Mouse (Mus musculus) megakaryocyte, adult 5-6 weeks (primary cell): ENCODE results near the gene Tiam1. TPM values are rescaled to one million over a fixed set of nuclear protein-coding genes. Genes with fewer than 3 reads are reported as not detected.

Experiments
- ATAC-seq: 2 replicates; pipeline ENCODE4 v1.8.0; 2016; ENCODE audit warnings: mild to moderate bottlenecking, inconsistent platforms; ENCODE audit not compliant: poor library complexity, severe bottlenecking
- total RNA-seq, 2 experiments: library from RNA; stranded (forward) in 1 of 2; stranded (reverse) in 1 of 2; fragments of 153-499, 151-499 nt in 1 of 2; fragments of 221-1000, 200-1000 nt in 1 of 2; gene quantifications; 2 replicates each; pipeline versions ENCODE4 v1.2.3 to v1.2.4; 2015 to 2017

Gene Tiam1
- total RNA-seq, 2 experiments from 2014 or later = 60.0 to 61.3 TPM

GRCm38 (mm10) chr16:89854731-89855130 is 288.8 kb downstream of the Tiam1 start:
- no peak for ATAC-seq

- no peak for ATAC-seq
Measured at GRCm38 (mm10) chr16:89851333-89851732, 292.2 kb downstream of the Tiam1 start.

- peak; percentile 88 for ATAC-seq
Measured at GRCm38 (mm10) chr16:89848651-89849597, 294.6 kb downstream of the Tiam1 start.

- ATAC-seq = peak; percentile 45
Measured at GRCm38 (mm10) chr16:89848179-89848578, 295.4 kb downstream of the Tiam1 start.

- no peak for ATAC-seq
Measured at GRCm38 (mm10) chr16:89845461-89845860, 298.1 kb downstream of the Tiam1 start.

GRCm38 (mm10) chr16:89844580-89844979 is 299.0 kb downstream of the Tiam1 start:
- ATAC-seq = peak; percentile 35

GRCm38 (mm10) chr16:89841894-89842293 is 301.7 kb downstream of the Tiam1 start:
- ATAC-seq = no peak

- no peak for ATAC-seq
Measured at GRCm38 (mm10) chr16:89840361-89840760, 303.2 kb downstream of the Tiam1 start.

- ATAC-seq = no peak
Measured at GRCm38 (mm10) chr16:89839829-89840228, 303.7 kb downstream of the Tiam1 start.

GRCm38 (mm10) chr16:89837096-89837495 is 306.5 kb downstream of the Tiam1 start:
- ATAC-seq = no peak

GRCm38 (mm10) chr16:89835551-89835950 is 308.0 kb downstream of the Tiam1 start:
- no peak for ATAC-seq

- ATAC-seq = no peak
Measured at GRCm38 (mm10) chr16:89833011-89833410, 310.6 kb downstream of the Tiam1 start.

GRCm38 (mm10) chr16:89831172-89831571 is 312.4 kb downstream of the Tiam1 start:
- no peak for ATAC-seq

GRCm38 (mm10) chr16:89830221-89830648 is 313.3 kb downstream of the Tiam1 start:
- no peak for ATAC-seq

- ATAC-seq = 0 out of 2 replicates have a peak, but pooled peaks have one; percentile 34
Measured at GRCm38 (mm10) chr16:89827496-89828125, 316.0 kb downstream of the Tiam1 start.

- ATAC-seq = no peak
Measured at GRCm38 (mm10) chr16:89825875-89826274, 317.7 kb downstream of the Tiam1 start.

- ATAC-seq = no peak
Measured at GRCm38 (mm10) chr16:89822882-89823281, 320.7 kb downstream of the Tiam1 start.

- ATAC-seq = no peak
Measured at GRCm38 (mm10) chr16:89818661-89819060, 324.9 kb downstream of the Tiam1 start.

GRCm38 (mm10) chr16:89817861-89818630 is 325.5 kb downstream of the Tiam1 start:
- no peak for ATAC-seq

GRCm38 (mm10) chr16:89817301-89817700 is 326.3 kb downstream of the Tiam1 start:
- no peak for ATAC-seq
